Mouse (Mus musculus) forebrain, embryonic 14.5 days (tissue): ENCODE results near the gene Gm20388. TPM values are rescaled to one million over a fixed set of nuclear protein-coding genes. Genes with fewer than 3 reads are reported as not detected.

Experiments
- ATAC-seq: fragments of 200-750 bp; cut with Nextera tagmentation; 2 replicates; pipeline ENCODE4 v1.8.0; 2017; ENCODE audit warnings: mild to moderate bottlenecking, moderate library complexity
- DNase-seq: peaks from one replicate; pipeline ENCODE4 v3.0.0-alpha.2; 2015; ENCODE audit warnings: low spot score
- H3K27ac ChIP-seq: fragments of 300-500 bp; sonication (generic); 2 replicates; pipeline ENCODE4 v1.5.1; 2014; ENCODE audit warnings: low read depth, mild to moderate bottlenecking, control low read depth, low read length, moderate library complexity
- H3K27me3 ChIP-seq: fragments of 300-500 bp; sonication (generic); replicated peaks from 2 replicates; pipeline ENCODE4 v1.6.1; 2014; ENCODE audit warnings: low read length, control low read depth, mixed read lengths; ENCODE audit not compliant: control insufficient read depth, insufficient read depth
- H3K36me3 ChIP-seq: fragments of 300-500 bp; sonication (generic); 2 replicates; pipeline ENCODE4 v1.6.1; 2014; ENCODE audit warnings: low read length, control low read depth; ENCODE audit not compliant: control insufficient read depth, insufficient read depth
- H3K4me1 ChIP-seq: fragments of 300-500 bp; sonication (generic); 2 replicates; pipeline ENCODE4 v1.6.1; 2014; ENCODE audit warnings: antibody characterized with exemption, low read length, control low read depth; ENCODE audit not compliant: control insufficient read depth, insufficient read depth
- H3K4me2 ChIP-seq: fragments of 300-500 bp; sonication (generic); 2 replicates; pipeline ENCODE4 v1.6.1; 2014; ENCODE audit warnings: mild to moderate bottlenecking, control low read depth, low read length
- H3K4me3 ChIP-seq: fragments of 300-500 bp; sonication (generic); 2 replicates; pipeline ENCODE4 v1.5.1; 2014; ENCODE audit warnings: low read depth, low read length, control low read depth
- H3K9ac ChIP-seq: fragments of 300-500 bp; sonication (generic); 2 replicates; pipeline ENCODE4 v1.6.1; 2014; ENCODE audit warnings: mild to moderate bottlenecking, low read length, control low read depth, moderate library complexity
- H3K9me3 ChIP-seq: fragments of 300-500 bp; sonication (generic); replicated peaks from 2 replicates; pipeline ENCODE4 v1.6.1; 2016; ENCODE audit warnings: low read length, control low read depth, mixed read lengths; ENCODE audit not compliant: control insufficient read depth
- WGBS: fragments of 180-500 bp; shearing (Covaris S2); extraction: QIAGEN DNeasy Blood & Tissue Kit; methylation state at CpG from one replicate; pipeline ENCODE4 v1.1.7; 2014; 5-methylcytosine and 5-hydroxymethylcytosine counted together
- polyA plus RNA-seq: library from polyadenylated mRNA; unstranded; fragments of >200 nt; fragmentation: Nextera tagmentation; extraction: Ambion mirVana; gene quantifications from 2 replicates; pipeline ENCODE4 v1.2.1, GENCODE M21; 2014

Gm20388 gene
- polyA plus RNA-seq, 1 experiment from 2014 or later = 7.4 TPM

DNA sequence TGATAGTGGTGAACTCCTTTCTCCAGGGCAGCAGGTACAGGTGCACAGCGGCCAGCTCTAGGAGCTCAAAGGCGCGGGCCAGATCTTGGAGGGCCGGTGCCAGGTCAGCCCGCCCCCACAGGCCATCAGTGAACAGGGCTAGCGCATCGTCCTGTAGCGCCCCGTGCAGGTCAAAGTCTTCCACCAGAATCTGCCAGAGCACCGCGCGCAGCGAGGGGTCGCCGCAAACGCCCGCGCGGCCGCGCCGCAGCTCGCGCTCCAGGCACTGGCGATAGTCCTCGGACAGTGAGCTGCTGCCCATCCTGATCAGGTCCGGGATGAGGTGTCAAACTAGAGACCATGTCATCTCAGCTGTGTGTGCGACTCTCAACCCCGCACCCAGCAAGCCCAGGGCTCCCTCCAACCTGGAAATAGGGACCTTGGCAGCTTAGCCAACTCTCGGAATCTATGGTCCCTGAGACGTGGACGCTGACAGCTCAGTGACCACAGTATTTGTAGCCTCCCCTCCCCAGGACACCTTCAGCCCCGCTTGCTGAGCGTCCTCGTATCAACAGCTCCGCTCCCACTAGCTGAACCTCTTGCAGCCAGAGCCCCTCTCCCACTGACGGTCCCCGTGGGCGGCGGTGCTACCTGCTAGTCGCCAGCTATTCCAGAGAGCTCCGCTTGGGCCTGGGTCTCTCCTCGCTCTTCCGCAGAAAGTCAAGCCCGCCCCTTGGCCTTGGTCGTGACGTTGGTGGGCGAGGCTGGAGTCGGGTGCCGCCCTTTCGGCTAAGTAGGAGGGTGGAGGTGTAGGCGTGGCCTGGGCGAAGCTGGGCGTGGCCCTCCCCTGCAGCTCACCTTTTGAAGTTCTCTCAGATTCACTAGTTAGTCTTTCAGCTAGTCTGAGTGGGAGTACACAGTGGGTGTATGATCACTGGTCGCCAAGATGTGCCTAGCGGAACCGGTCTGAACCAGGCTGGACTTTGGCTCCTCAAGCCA is 3325.2 kb downstream of the Gm20388 start, which contains the start of gene Spata2l:
Gene Spata2l, minus strand, starts transcription at position 714 of the 978 bp plus-strand sequence.
- Histone ChIP-seq H3K36me3 (no peaks in the 10 kb centered on the region), H3K4me1 (peaks cover 7% of the 10 kb centered on the region), H3K4me3 (peak within 1 kb of the TSS; percentile 36), H3K9ac (peak within 1 kb of the TSS; percentile 56), H3K27me3 (peaks cover 22% of the 10 kb centered on the region), H3K27ac (no peak within 1 kb of the TSS), H3K4me2 (peak within 1 kb of the TSS; percentile 68), H3K9me3 (no peaks in the 10 kb centered on the region)
- DNase-seq = peak; percentile 73
- 2% methylated on average over 48 of the region's 57 CpGs for WGBS
- ATAC-seq = peak; percentile 78

DNA sequence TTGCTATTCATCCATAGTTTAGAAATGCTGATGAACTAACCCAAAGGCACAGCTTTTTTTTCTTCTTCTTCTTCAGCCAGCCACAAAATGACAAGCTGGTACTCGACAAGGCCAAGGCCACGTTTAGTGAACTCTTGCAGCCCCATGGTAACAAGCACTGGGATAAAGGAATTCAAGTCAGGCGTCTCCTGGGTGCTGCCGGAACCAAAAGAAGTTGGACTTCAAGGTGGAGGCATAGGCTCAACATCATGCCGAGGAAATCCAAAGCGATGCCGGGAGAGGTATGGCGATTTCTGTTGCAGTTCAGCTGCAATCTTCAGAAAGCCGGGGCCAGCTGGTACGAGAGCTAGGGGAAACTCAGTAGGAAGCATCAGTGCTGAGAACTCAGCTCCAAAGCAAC is 3328.8 kb downstream of the Gm20388 start:
- peaks cover 28% of the 10 kb centered on the region for H3K36me3 ChIP-seq
- ATAC-seq (no peak), DNase-seq (no peak)
- peaks cover 7% of the 10 kb centered on the region for H3K4me1 ChIP-seq
- H3K9ac ChIP-seq = no peak overlapping the region
- 88% methylated on average over 10 of the region's 10 CpGs for WGBS
- H3K9me3 ChIP-seq = no peaks in the 10 kb centered on the region
- H3K27me3 ChIP-seq = peaks cover 19% of the 10 kb centered on the region
- H3K4me3 ChIP-seq = no peak overlapping the region
- H3K27ac ChIP-seq = no peak overlapping the region
- no peak overlapping the region for H3K4me2 ChIP-seq

DNA sequence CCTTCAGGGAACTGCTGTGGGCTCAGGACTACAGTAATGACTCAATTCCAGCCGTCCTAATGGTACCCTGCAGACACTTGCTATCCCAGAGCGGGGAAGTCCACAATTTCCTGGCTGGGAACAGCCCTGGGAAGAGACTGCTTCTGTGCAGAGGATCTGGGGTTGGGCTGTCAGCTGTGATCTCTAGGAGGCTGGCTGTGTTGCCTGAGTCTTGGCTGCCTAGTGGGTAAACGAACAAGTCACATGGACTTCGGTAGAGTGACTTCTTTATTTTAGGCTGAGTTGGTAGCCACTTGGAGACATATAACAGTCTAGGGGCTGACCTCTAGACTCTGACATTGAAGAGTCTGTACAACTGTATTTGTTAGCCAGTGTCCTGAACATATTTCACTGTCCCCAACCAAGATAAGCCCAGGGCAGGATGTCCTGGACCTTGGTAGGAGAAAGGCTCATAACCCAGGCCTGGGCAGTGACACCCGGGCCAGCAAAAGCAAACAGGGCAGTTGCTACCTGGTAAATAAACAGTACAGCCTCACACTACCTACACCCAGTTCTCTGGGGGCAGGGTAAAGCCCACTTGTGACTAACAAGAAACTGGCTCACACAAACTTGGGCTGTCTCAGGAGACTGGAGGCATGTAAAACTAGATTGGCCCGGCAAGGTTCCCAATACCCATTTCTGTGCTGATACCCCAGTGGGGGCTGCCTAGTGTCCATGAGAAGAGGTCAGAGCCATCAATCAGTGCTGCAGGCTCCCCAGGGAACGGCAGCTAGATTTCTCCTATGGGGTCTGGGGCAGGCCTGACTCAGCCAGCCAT is 3331.7 kb downstream of the Gm20388 start:
- Histone ChIP-seq H3K9ac (no peak overlapping the region), H3K4me2 (no peak overlapping the region), H3K4me1 (no peaks in the 10 kb centered on the region), H3K9me3 (no peaks in the 10 kb centered on the region), H3K27me3 (no peaks in the 10 kb centered on the region), H3K4me3 (no peak overlapping the region), H3K36me3 (peaks cover 57% of the 10 kb centered on the region), H3K27ac (no peak overlapping the region)
- no peak for DNase-seq
- ATAC-seq = no peak
- 91% methylated on average over 7 of the region's 7 CpGs for WGBS

DNA sequence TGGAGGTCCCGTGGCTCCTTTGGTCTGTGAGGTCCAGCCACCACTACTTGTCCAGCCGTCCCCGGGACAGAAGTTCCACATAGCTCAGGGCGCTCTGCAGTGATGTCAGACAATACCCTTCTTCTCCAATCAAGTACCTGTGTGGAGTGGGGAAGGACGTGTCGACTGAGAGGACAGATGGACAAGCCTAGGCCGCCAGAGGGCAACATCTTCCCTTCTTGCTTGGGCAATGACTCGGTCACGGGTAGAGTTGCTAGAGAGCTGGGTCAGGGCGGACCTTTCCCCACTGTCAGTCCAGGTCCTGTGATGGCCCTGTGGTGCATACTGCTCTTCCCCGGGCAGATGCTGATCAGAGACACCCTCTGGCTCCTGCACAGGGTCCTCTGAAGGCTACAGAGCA is 3332.4 kb downstream of the Gm20388 start:
- Histone ChIP-seq H3K4me1 (no peaks in the 10 kb centered on the region), H3K4me3 (no peak overlapping the region), H3K9ac (no peak overlapping the region), H3K27ac (no peak overlapping the region), H3K36me3 (peaks cover 64% of the 10 kb centered on the region), H3K4me2 (no peak overlapping the region), H3K27me3 (no peaks in the 10 kb centered on the region), H3K9me3 (no peaks in the 10 kb centered on the region)
- ATAC-seq (no peak), DNase-seq (no peak)
- WGBS = 69% methylated on average over 11 of the region's 11 CpGs

DNA sequence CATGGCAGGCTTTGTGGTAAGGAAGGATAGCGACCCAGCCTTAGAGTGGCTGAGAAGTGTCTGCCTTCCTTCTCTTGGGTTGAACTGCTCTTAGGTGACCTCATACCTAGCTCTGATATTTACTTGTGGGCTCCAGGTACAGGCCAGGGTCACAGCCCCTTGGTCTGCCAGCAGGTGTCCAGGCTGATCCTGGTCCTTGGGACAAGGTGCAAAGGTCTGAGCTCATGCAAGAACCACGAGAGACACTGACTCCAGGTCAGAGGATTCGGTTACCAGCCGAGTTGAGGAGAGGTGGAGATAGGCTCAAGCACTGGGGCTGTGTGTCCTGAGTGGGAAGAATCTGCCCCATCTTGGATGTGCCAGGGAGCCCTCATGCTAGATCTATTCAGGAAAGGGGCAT is 3333.7 kb downstream of the Gm20388 start:
- Histone ChIP-seq H3K36me3 (peaks cover 78% of the 10 kb centered on the region), H3K9ac (no peak overlapping the region), H3K27ac (no peak overlapping the region), H3K4me3 (no peak overlapping the region), H3K4me2 (no peak overlapping the region), H3K4me1 (no peaks in the 10 kb centered on the region), H3K27me3 (no peaks in the 10 kb centered on the region), H3K9me3 (no peaks in the 10 kb centered on the region)
- ATAC-seq (no peak), DNase-seq (no peak)
- WGBS = 94% methylated on average over 4 of the region's 4 CpGs

DNA sequence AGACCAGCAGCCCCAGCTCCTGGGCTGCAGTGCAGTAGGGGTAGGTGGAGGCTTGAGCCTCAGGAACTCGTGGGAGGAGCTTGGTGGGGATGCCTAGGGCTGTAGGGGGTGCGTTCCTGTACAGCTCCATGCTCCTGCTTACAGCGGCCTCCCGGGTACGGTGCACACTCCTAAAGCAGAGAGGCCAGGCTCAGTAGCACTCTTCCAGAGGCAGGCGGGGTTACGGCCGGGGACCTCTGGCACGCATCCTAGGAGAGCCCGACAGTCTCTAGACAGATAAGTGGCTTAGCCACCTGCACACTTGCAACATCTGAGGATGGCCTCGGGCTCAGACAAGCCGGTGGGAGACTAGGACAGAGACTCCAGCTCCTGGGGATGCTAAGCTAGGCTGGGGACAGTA is 3334.9 kb downstream of the Gm20388 start:
- no peak overlapping the region for H3K4me3 ChIP-seq
- no peaks in the 10 kb centered on the region for H3K27me3 ChIP-seq
- H3K9ac ChIP-seq = no peak overlapping the region
- WGBS = 88% methylated on average over 12 of the region's 12 CpGs
- no peaks in the 10 kb centered on the region for H3K4me1 ChIP-seq
- no peak overlapping the region for H3K27ac ChIP-seq
- DNase-seq (no peak), ATAC-seq (no peak)
- H3K9me3 ChIP-seq = no peaks in the 10 kb centered on the region
- H3K36me3 ChIP-seq = peaks cover 89% of the 10 kb centered on the region
- H3K4me2 ChIP-seq = no peak overlapping the region

DNA sequence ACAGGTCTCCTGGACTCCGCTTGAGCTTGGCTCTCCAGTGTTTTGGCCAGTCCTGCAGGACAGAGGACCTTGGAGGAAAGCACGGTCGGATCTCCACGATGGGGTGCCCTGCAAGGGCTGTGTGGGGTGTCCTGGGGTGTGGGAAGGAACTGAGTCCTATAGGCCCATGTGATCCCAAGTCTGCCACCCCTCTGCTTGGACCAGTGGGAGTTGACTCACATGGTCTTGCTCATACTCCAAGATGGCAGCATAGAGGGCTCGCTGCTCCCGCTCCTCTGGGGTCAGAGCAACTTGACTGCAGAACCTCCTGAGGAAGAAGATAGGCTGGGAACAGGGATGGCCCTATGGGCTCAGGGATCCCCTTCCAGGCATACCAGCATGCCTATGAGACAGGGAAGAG is 3337.1 kb downstream of the Gm20388 start:
- Histone ChIP-seq H3K27ac (no peak overlapping the region), H3K9ac (no peak overlapping the region), H3K4me1 (peaks cover under 1% of the 10 kb centered on the region), H3K4me3 (no peak overlapping the region), H3K27me3 (no peaks in the 10 kb centered on the region), H3K9me3 (no peaks in the 10 kb centered on the region), H3K36me3 (peaks cover 91% of the 10 kb centered on the region), H3K4me2 (no peak overlapping the region)
- ATAC-seq = no peak
- no peak for DNase-seq
- WGBS = 96% methylated on average over 6 of the region's 6 CpGs

DNA sequence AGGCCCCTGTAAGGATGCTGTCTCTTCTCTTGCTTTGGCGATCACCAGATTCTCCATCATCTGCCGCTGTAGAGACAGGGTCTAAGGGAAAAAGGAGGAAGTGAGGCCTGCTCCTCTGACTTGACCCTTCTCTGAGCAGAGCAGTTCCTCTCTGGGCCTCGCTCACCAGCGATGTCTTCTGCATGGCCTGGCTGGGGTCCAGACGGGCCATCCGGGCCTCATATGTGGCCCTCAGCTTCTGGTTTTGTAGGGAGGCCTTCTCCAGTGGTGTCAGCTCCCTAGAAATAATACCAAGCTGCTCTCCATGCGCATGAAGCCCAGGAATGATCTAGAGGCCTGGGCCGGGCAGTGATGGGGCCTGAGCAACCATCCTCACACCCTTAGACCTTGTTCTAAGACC is 3338.0 kb downstream of the Gm20388 start:
- no peak for ATAC-seq
- Histone ChIP-seq H3K9me3 (no peaks in the 10 kb centered on the region), H3K9ac (no peak overlapping the region), H3K27me3 (no peaks in the 10 kb centered on the region), H3K36me3 (peaks cover 83% of the 10 kb centered on the region), H3K4me3 (no peak overlapping the region), H3K27ac (no peak overlapping the region), H3K4me2 (no peak overlapping the region), H3K4me1 (peaks cover 7% of the 10 kb centered on the region)
- DNase-seq = no peak
- 90% methylated on average over 8 of the region's 8 CpGs for WGBS
